ENCODE assay signal across 21 mouse cellular contexts in genomic region chr9:57968783-57969542, GRCm38 (mm10). TPM values are rescaled to one million over a fixed set of nuclear protein-coding genes. Genes with fewer than 3 reads are reported as not detected.
DNase-seq lines count a peak whose midpoint lies in the region; ATAC-seq and TF ChIP-seq lines count a peak whose summit lies in the region.
"Had no signal": no experiment of that assay in that cellular context is flagged by ENCODE, and none has a peak within 500 bp of the region (broad histone marks: within the 10 kb centered on the region; RNA-seq: fewer than 3 reads in every experiment).

No protein-coding gene starts in this region.

- no peaks in the 10 kb centered on the region for H3K27me3 ChIP-seq in forebrain, embryonic 10.5 days (ENCODE audit: poor library complexity, severe bottlenecking)
- no peaks in the 10 kb centered on the region for H3K27me3 ChIP-seq in forebrain, embryonic 13.5 days
- peaks cover 14% of the 10 kb centered on the region for H3K27me3 ChIP-seq in megakaryocyte, embryonic 14.5 days (replicated peaks)
- no peaks in the 10 kb centered on the region for H3K27me3 ChIP-seq in small intestine, adult 2 months (ENCODE audit: control insufficient read depth, insufficient read depth, low read length)
- H3K27me3 ChIP-seq: liver, embryonic 12.5 days; lung, embryonic 15.5 days; neural tube, embryonic 15.5 days had no signal

- peaks cover 36% of the 10 kb centered on the region for H3K4me1 ChIP-seq in forebrain, embryonic 10.5 days
- no peaks in the 10 kb centered on the region for H3K4me1 ChIP-seq in forebrain, embryonic 13.5 days
- peaks cover 71% of the 10 kb centered on the region for H3K4me1 ChIP-seq in megakaryocyte, embryonic 14.5 days
- H3K4me1 ChIP-seq in small intestine, adult 2 months (ENCODE audit: control insufficient read depth, insufficient read depth, insufficient read length, low read length) = peaks cover 69% of the 10 kb centered on the region

- H3K9ac ChIP-seq in forebrain, embryonic 13.5 days = no peak overlapping the region
- H3K9ac ChIP-seq: forebrain, postnatal 0 days; liver, embryonic 12.5 days; lung, embryonic 15.5 days; neural tube, embryonic 15.5 days had no signal

- H3K27ac ChIP-seq in forebrain, embryonic 10.5 days = 0 out of 2 replicates have a peak overlapping the region, but pooled peaks have one; percentile 20
- no peak overlapping the region for H3K27ac ChIP-seq in forebrain, embryonic 13.5 days
- H3K27ac ChIP-seq in small intestine, adult 2 months (ENCODE audit: insufficient read depth, low read depth, low read length) = peak overlapping the region; percentile 95
- H3K27ac ChIP-seq: liver, embryonic 12.5 days; neural tube, embryonic 15.5 days had no signal

- no peak for TF ChIP-seq CTCF in small intestine, adult 2 months (IDR thresholded peaks at IDR 0.05; ENCODE audit: extremely low read depth, insufficient read length, insufficient replicate concordance, low read depth, low read length)

- TF ChIP-seq POLR2A in small intestine, adult 2 months (IDR thresholded peaks at IDR 0.05; ENCODE audit: low read depth, low read length) = no peak

- no peak overlapping the region for H3K4me2 ChIP-seq in forebrain, embryonic 13.5 days
- H3K4me2 ChIP-seq: heart, embryonic 11.5 days; liver, embryonic 12.5 days; lung, embryonic 15.5 days; neural tube, embryonic 15.5 days had no signal

- no peak overlapping the region for H3K4me3 ChIP-seq in forebrain, embryonic 10.5 days
- no peak overlapping the region for H3K4me3 ChIP-seq in forebrain, embryonic 13.5 days
- peak overlapping the region; percentile 38 for H3K4me3 ChIP-seq in megakaryocyte, embryonic 14.5 days (replicated peaks)
- no peak overlapping the region for H3K4me3 ChIP-seq in small intestine, adult 2 months (ENCODE audit: low read depth, low read length)
- H3K4me3 ChIP-seq: hindbrain, embryonic 10.5 days; liver, embryonic 12.5 days; lung, embryonic 15.5 days; neural tube, embryonic 15.5 days had no signal

- no peaks in the 10 kb centered on the region for H3K36me3 ChIP-seq in forebrain, embryonic 10.5 days (replicated peaks)
- H3K36me3 ChIP-seq in forebrain, embryonic 13.5 days (ENCODE audit: poor library complexity, severe bottlenecking) = no peaks in the 10 kb centered on the region
- peaks cover 4% of the 10 kb centered on the region for H3K36me3 ChIP-seq in megakaryocyte, embryonic 14.5 days (replicated peaks; ENCODE audit: low read length)
- no peaks in the 10 kb centered on the region for H3K36me3 ChIP-seq in small intestine, adult 2 months (ENCODE audit: control insufficient read depth, insufficient read depth, low read length)
- H3K36me3 ChIP-seq: hindbrain, embryonic 10.5 days; liver, embryonic 12.5 days; lung, embryonic 15.5 days; neural tube, embryonic 15.5 days had no signal

- no peaks in the 10 kb centered on the region for H3K9me3 ChIP-seq in forebrain, embryonic 10.5 days
- no peaks in the 10 kb centered on the region for H3K9me3 ChIP-seq in forebrain, embryonic 13.5 days (replicated peaks)
- no peaks in the 10 kb centered on the region for H3K9me3 ChIP-seq in megakaryocyte, embryonic 14.5 days
- H3K9me3 ChIP-seq: hindbrain, embryonic 10.5 days; liver, embryonic 12.5 days; lung, embryonic 15.5 days; neural tube, embryonic 15.5 days had no signal

- no peak for DNase-seq in forebrain, embryonic 10.5 days (ENCODE audit: extremely low spot score, low spot score)
- peak; percentile 11 for DNase-seq in ES-CJ7 (ENCODE audit: low read depth, low spot score)
- no peak for DNase-seq in kidney, postnatal 4 days
- DNase-seq: adrenal gland, postnatal 14 days; cerebellum, postnatal 14 days; forebrain, postnatal 0 days; gastrocnemius, postnatal 10 days; kidney, postnatal 10 days; left cerebral cortex, postnatal 4 days; retina, postnatal 1 day had no signal

- 91% methylated on average over 8 of the region's 8 CpGs for WGBS in forebrain, embryonic 10.5 days
- WGBS in forebrain, embryonic 13.5 days = 91% methylated on average over 8 of the region's 8 CpGs
- WGBS in small intestine, adult 2 months = 38% methylated on average over 8 of the region's 8 CpGs

- ATAC-seq in forebrain, embryonic 13.5 days = no peak
- ATAC-seq in megakaryocyte, adult 5-6 weeks (ENCODE audit: poor library complexity, severe bottlenecking) = no peak
- no peak for ATAC-seq in granulocyte monocyte progenitor cell, adult 5-6 weeks (replicated peaks; ENCODE audit: poor library complexity, severe bottlenecking)
- ATAC-seq: forebrain, postnatal 0 days; liver, embryonic 12.5 days had no signal

RNA-seq across cellular contexts. Expression of gene Sema7a, which starts 29.1 kb away (rescaled TPM):
- 0.14 and 0.75 TPM in 2 replicates for polyA plus RNA-seq in forebrain, embryonic 10.5 days (2016; fragmentation: Nextera tagmentation; extraction: Ambion mirVana)
- polyA plus RNA-seq in forebrain, embryonic 13.5 days (2015; fragmentation: Nextera tagmentation; extraction: Ambion mirVana) = 1.1 and 2.2 TPM in 2 replicates
- 7.2 and 10.4 TPM in 2 replicates for polyA plus RNA-seq in megakaryocyte, embryonic 14.5 days (2012; ENCODE audit: insufficient read depth, low replicate concordance)
- total RNA-seq in megakaryocyte, adult 5-6 weeks (2015) = 1.1 and 1.4 TPM in 2 replicates
- 3.9 and 5.0 TPM in 2 replicates for total RNA-seq in megakaryocyte, adult 5-6 weeks (2017)
- polyA plus RNA-seq in small intestine, adult 2 months (2012; rRNA removed) = 12.9 and 52.6 TPM in 2 replicates
- 0.51 TPM in 1 of 2 replicates, not detected in the other for total RNA-seq in granulocyte monocyte progenitor cell, adult 5-6 weeks (2014; fragmentation: Nextera tagmentation)
- total RNA-seq in granulocyte monocyte progenitor cell, adult 5-6 weeks (2017) = 0.26 TPM in 1 of 2 replicates, not detected in the other
- total RNA-seq: megakaryocyte-erythroid progenitor cell, adult 5-6 weeks had no signal
- polyA plus RNA-seq: liver, embryonic 12.5 days had no signal

RNA-seq across cellular contexts. Expression of gene Cyp11a1, which starts 37.2 kb away (rescaled TPM):
- not detected in 2 replicates for polyA plus RNA-seq in forebrain, embryonic 10.5 days (2016; fragmentation: Nextera tagmentation; extraction: Ambion mirVana)
- 0.23 and 0.65 TPM in 2 replicates for polyA plus RNA-seq in forebrain, embryonic 13.5 days (2015; fragmentation: Nextera tagmentation; extraction: Ambion mirVana)
- 1.1 and 7.5 TPM in 2 replicates for polyA plus RNA-seq in megakaryocyte, embryonic 14.5 days (2012; ENCODE audit: insufficient read depth, low replicate concordance)
- total RNA-seq in megakaryocyte, adult 5-6 weeks (2015) = 9.2 and 10.5 TPM in 2 replicates
- total RNA-seq in megakaryocyte, adult 5-6 weeks (2017) = 8.3 and 9.7 TPM in 2 replicates
- 0.19 and 0.27 TPM in 2 replicates for polyA plus RNA-seq in small intestine, adult 2 months (2012; rRNA removed)
- total RNA-seq in granulocyte monocyte progenitor cell, adult 5-6 weeks (2014; fragmentation: Nextera tagmentation) = 0.58 and 7.0 TPM in 2 replicates
- total RNA-seq in granulocyte monocyte progenitor cell, adult 5-6 weeks (2017) = 0.52 and 1.2 TPM in 2 replicates
- total RNA-seq: megakaryocyte-erythroid progenitor cell, adult 5-6 weeks had no signal
- polyA plus RNA-seq: heart, embryonic 11.5 days; hindbrain, embryonic 10.5 days had no signal

RNA-seq across cellular contexts. Expression of gene Ubl7, which starts 58.2 kb away (rescaled TPM):
- polyA plus RNA-seq in forebrain, embryonic 10.5 days (2016; fragmentation: Nextera tagmentation; extraction: Ambion mirVana) = 109 and 111 TPM in 2 replicates
- polyA plus RNA-seq in forebrain, embryonic 13.5 days (2015; fragmentation: Nextera tagmentation; extraction: Ambion mirVana) = 164 and 165 TPM in 2 replicates
- 138 and 474 TPM in 2 replicates for polyA plus RNA-seq in megakaryocyte, embryonic 14.5 days (2012; ENCODE audit: insufficient read depth, low replicate concordance)
- 82.3 and 95.7 TPM in 2 replicates for total RNA-seq in megakaryocyte, adult 5-6 weeks (2015)
- total RNA-seq in megakaryocyte, adult 5-6 weeks (2017) = 22.8 and 27.7 TPM in 2 replicates
- 62.4 and 146 TPM in 2 replicates for polyA plus RNA-seq in small intestine, adult 2 months (2012; rRNA removed)
- total RNA-seq in granulocyte monocyte progenitor cell, adult 5-6 weeks (2014; fragmentation: Nextera tagmentation) = 84.9 and 113 TPM in 2 replicates
- total RNA-seq in granulocyte monocyte progenitor cell, adult 5-6 weeks (2017) = 11.7 and 19.3 TPM in 2 replicates
